Mouse (Mus musculus) G1E (cell line): ENCODE data around the gene St7. TPM values are rescaled to one million over a fixed set of nuclear protein-coding genes. Genes with fewer than 3 reads are reported as not detected.

Source experiments
- ATAC-seq: 2 replicates; pipeline ENCODE4 v1.8.0; 2016; ENCODE audit warnings: mild to moderate bottlenecking; ENCODE audit not compliant: insufficient number of reproducible peaks, poor library complexity, low FRiP score, severe bottlenecking; ENCODE audit errors: extremely low read depth
- DNase-seq: peaks from one replicate; pipeline ENCODE4 v3.0.0; 2012; ENCODE audit warnings: low spot score
- H3K27me3 ChIP-seq: 2 replicates; pipeline ENCODE4 v1.6.1; 2012; ENCODE audit warnings: mild to moderate bottlenecking, low read length, inconsistent platforms; ENCODE audit not compliant: insufficient read depth
- H3K36me3 ChIP-seq: replicated peaks from 2 replicates; pipeline ENCODE3; 2012; ENCODE audit warnings: mild to moderate bottlenecking, inconsistent platforms
- H3K4me1 ChIP-seq: 2 replicates; pipeline ENCODE4 v1.6.1; 2012; ENCODE audit warnings: low read depth, low read length, inconsistent platforms, mixed read lengths; ENCODE audit not compliant: insufficient read depth
- H3K4me3 ChIP-seq: 2 replicates; pipeline ENCODE4 v1.5.1; 2012; ENCODE audit warnings: low read depth, mild to moderate bottlenecking, inconsistent platforms, low read length, moderate library complexity, mixed read lengths
- H3K9me3 ChIP-seq: replicated peaks from 2 replicates; pipeline ENCODE4 v1.6.1; 2012; ENCODE audit warnings: inconsistent platforms
- CTCF ChIP-seq: IDR thresholded peaks from 2 replicates; pipeline ENCODE4 v1.5.1; 2012; ENCODE audit warnings: low read depth, low read length, inconsistent platforms, mixed read lengths
- GATA1 ChIP-seq: IDR thresholded peaks from 2 replicates; pipeline ENCODE4 v1.6.1; 2012; ENCODE audit warnings: borderline replicate concordance, low read length, inconsistent platforms, mixed read lengths
- GATA2 ChIP-seq: IDR thresholded peaks from 2 replicates; pipeline ENCODE4 v1.6.1; 2012; ENCODE audit warnings: low read depth, low read length, inconsistent platforms, borderline replicate concordance
- POLR2AphosphoS5 ChIP-seq: IDR thresholded peaks from 2 replicates; pipeline ENCODE4 v1.6.1; 2012; ENCODE audit warnings: low read depth, low read length, inconsistent platforms; ENCODE audit not compliant: insufficient replicate concordance
- TAL1 ChIP-seq: conservative IDR thresholded peaks from 2 replicates; pipeline ENCODE4 v1.6.1; 2012; ENCODE audit warnings: low read depth, low read length, inconsistent platforms, mixed read lengths
- polyA plus RNA-seq: library from polyadenylated mRNA; stranded (reverse); fragments of >175 nt; gene quantifications from 2 replicates; pipeline ENCODE4 v1.2.3, GENCODE M21; 2012
- total RNA-seq, 2 experiments: library from RNA; stranded (forward) in 1 of 2; stranded (reverse) in 1 of 2; fragments of 200-1000 nt in 1 of 2; fragments of >200 nt in 1 of 2; fragmentation: Nextera tagmentation in 1 of 2; gene quantifications; 2 replicates each; pipeline ENCODE4 v1.2.3; 2014 to 2017

The St7 gene
- total and polyA plus RNA-seq, 3 experiments: 4.7 to 155 (median 84.7) TPM

DNA sequence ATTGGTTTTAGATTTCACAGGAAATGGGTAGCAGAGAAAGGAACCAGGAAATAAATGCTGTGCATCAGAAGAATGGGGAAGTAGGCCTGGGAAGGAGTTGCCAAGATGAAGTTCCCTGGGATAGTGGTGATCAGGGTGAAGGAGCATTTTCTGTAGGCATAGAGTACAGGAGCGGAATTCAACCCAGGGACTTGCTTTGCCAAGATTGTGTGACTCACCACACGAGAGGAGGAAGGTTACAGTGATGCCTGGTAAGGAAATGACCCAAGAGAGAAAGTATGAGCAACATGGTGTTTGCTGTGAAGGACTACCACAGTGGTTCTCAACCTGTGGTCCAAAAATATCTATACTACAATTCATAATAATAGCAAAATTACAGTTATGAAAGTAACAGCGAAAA, 24.9 kb upstream of the St7 start:
- Histone ChIP-seq H3K4me1 (peaks cover 5% of the 10 kb centered on the region; the same call in 1 of the 2 replicates), H3K27me3 (no peaks in the 10 kb centered on the region), H3K4me3 (no peak overlapping the region), H3K9me3 (no peaks in the 10 kb centered on the region), H3K36me3 (peaks cover 64% of the 10 kb centered on the region)
- ATAC-seq (no peak), DNase-seq (no peak)
- no peak for TF ChIP-seq POLR2AphosphoS5
- no peak for TF ChIP-seq GATA1
- no peak for TF ChIP-seq TAL1

- peaks cover 58% of the 10 kb centered on the region for H3K36me3 ChIP-seq
- no peaks in the 10 kb centered on the region for H3K27me3 ChIP-seq
- H3K4me1 ChIP-seq: peaks cover 5% of the 10 kb centered on the region; the same call in 1 of the 2 replicates
- DNase-seq (no peak), ATAC-seq (no peak)
- TF ChIP-seq TAL1 (no peak), GATA2 (no peak), GATA1 (no peak), POLR2AphosphoS5 (no peak), CTCF (no peak)
- H3K9me3 ChIP-seq: no peaks in the 10 kb centered on the region
- no peak overlapping the region for H3K4me3 ChIP-seq
Measured at GRCm38 (mm10) chr6:17668334-17668733, 24.4 kb upstream of the St7 start.

GRCm38 (mm10) chr6:17669826-17670225, 22.9 kb upstream of the St7 start:
- Histone ChIP-seq H3K9me3 (no peaks in the 10 kb centered on the region), H3K4me3 (no peak overlapping the region), H3K36me3 (peaks cover 47% of the 10 kb centered on the region), H3K4me1 (peaks cover 7% of the 10 kb centered on the region; the same call in 1 of the 2 replicates), H3K27me3 (no peaks in the 10 kb centered on the region)
- no peak for TF ChIP-seq CTCF
- no peak for TF ChIP-seq GATA1
- TF ChIP-seq POLR2AphosphoS5: no peak
- no peak for TF ChIP-seq GATA2
- no peak for TF ChIP-seq TAL1
- no peak for DNase-seq
- no peak for ATAC-seq

DNA sequence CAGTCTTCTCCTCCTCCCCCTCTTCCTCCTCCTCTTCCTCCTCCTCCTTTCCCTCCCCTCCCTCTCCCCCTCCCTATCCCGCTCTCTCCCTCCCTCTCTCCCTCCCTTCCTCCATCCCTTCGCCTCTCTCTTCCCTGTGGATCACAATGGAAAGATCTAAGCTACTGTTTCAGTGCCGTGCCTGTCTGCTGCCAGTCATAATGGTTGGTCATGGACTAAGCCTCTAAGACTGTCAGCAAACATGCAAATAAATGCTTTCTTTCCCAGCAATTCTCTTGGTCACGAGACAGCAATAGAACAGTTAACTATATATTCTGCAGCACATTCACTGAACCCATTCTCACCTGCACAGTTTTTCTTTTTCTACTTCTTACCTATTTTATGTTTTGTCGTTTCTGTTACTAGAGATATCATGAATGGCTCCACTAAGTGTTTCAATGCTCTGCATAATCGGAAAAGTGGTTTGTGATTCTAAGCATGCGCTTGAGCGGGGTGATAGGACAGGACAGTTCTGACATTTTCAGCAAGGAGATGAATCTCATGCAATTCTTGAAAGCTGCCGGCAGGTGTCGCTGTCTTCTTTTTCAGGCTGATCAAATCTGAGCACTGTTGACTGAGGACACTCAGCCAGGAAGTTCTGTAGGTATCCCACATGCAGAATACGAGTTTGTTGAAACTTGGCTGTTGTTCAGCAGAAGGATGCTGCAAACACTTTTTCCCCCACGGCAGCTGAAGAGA, 17.5 kb upstream of the St7 start:
- ATAC-seq (no peak; the same call in 1 of the 2 replicates), DNase-seq (peak; percentile 46)
- peaks cover 2% of the 10 kb centered on the region for H3K36me3 ChIP-seq
- no peak overlapping the region for H3K4me3 ChIP-seq
- H3K9me3 ChIP-seq: no peaks in the 10 kb centered on the region
- peaks cover 13% of the 10 kb centered on the region for H3K4me1 ChIP-seq
- TF ChIP-seq GATA2 (no peak), CTCF (peak; percentile 59; the same call in 1 of the 2 replicates)
- peaks cover 4% of the 10 kb centered on the region; the same call in 1 of the 2 replicates for H3K27me3 ChIP-seq

DNA sequence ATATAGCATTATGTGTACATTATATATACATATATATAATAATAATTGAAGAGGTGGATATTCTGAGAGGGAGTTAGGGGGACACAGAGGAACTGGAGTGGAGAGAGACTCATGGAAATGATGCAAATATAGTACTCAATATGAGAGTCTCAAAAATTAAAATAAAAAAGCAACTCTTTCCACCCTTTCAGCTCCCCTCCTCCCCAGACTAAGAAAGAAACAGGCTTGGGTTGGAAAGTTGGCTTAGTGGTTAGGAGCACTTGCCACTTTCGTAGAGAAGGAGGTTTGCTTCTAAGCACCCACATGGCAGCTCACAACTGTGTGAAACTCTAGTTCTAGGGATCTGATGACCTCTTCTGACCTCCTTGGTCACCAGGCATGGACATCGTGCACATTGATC, 15.7 kb upstream of the St7 start:
- Histone ChIP-seq H3K36me3 (no peaks in the 10 kb centered on the region), H3K4me3 (no peak overlapping the region), H3K27me3 (peaks cover 15% of the 10 kb centered on the region), H3K4me1 (peaks cover 23% of the 10 kb centered on the region), H3K9me3 (peaks cover 7% of the 10 kb centered on the region)
- TF ChIP-seq GATA2: no peak
- no peak for TF ChIP-seq TAL1
- no peak for TF ChIP-seq CTCF
- no peak for TF ChIP-seq GATA1
- no peak for TF ChIP-seq POLR2AphosphoS5
- ATAC-seq (no peak), DNase-seq (no peak)

GRCm38 (mm10) chr6:17680266-17680925, 12.3 kb upstream of the St7 start:
- Histone ChIP-seq H3K27me3 (peaks cover 15% of the 10 kb centered on the region), H3K36me3 (no peaks in the 10 kb centered on the region), H3K4me3 (no peak overlapping the region), H3K9me3 (peaks cover 7% of the 10 kb centered on the region), H3K4me1 (peaks cover 15% of the 10 kb centered on the region)
- DNase-seq (no peak), ATAC-seq (no peak)
- TF ChIP-seq CTCF (no peak), TAL1 (no peak), GATA1 (no peak), POLR2AphosphoS5 (no peak), GATA2 (no peak)
